Mouse (Mus musculus) cerebellum, adult 2 months (tissue): ENCODE measurements around the gene Mat2b. TPM values are rescaled to one million over a fixed set of nuclear protein-coding genes. Genes with fewer than 3 reads are reported as not detected.
"Not testable (repeated sequence)": the region's sequence is repeated elsewhere in the genome, so short reads cannot be mapped to it uniquely, and the experiment has no call there.

Experiments
- DNase-seq, 2 experiments: peaks; one replicate each; pipeline ENCODE4 v3.0.0; 2021
- H3K27ac ChIP-seq: fragments of 200-500 bp; 2 replicates; pipeline ENCODE4 v1.5.1; 2012; ENCODE audit warnings: low read length, control low read depth, inconsistent platforms; ENCODE audit not compliant: insufficient read depth
- H3K27me3 ChIP-seq: fragments of 200-500 bp; 2 replicates; pipeline ENCODE4 v1.6.1; 2012; ENCODE audit warnings: inconsistent platforms, mild to moderate bottlenecking, low read length, moderate library complexity; ENCODE audit not compliant: control insufficient read depth, insufficient read depth
- H3K4me1 ChIP-seq: fragments of 200-500 bp; 2 replicates; pipeline ENCODE4 v1.6.1; 2011; ENCODE audit warnings: low read length; ENCODE audit not compliant: control insufficient read depth, insufficient read depth
- H3K4me3 ChIP-seq: fragments of 200-500 bp; replicated peaks from 2 replicates; pipeline ENCODE3; 2011; ENCODE audit warnings: mild to moderate bottlenecking, low read depth, low read length, control low read depth; ENCODE audit not compliant: insufficient read depth
- CTCF ChIP-seq: fragments of 200-500 bp; IDR thresholded peaks from 2 replicates; pipeline ENCODE4 v1.5.1; 2011; ENCODE audit warnings: low read depth, mild to moderate bottlenecking, control low read depth, low read length, moderate library complexity, borderline replicate concordance; ENCODE audit not compliant: insufficient read depth
- POLR2A ChIP-seq: fragments of 200-500 bp; IDR thresholded peaks from 2 replicates; pipeline ENCODE4 v1.6.1; 2011; ENCODE audit warnings: low read length, control low read depth, borderline replicate concordance; ENCODE audit not compliant: insufficient read depth
- WGBS: fragments of 180-500 bp; shearing (Covaris S2); methylation state at CpG from one replicate; pipeline ENCODE4 v1.1.7; 2018; 5-methylcytosine and 5-hydroxymethylcytosine counted together
- polyA plus RNA-seq: library from polyadenylated mRNA; depleted of rRNA; stranded (reverse); fragments of >200 nt; gene quantifications from 2 replicates; pipeline ENCODE4 v1.2.3, GENCODE M21; 2012

The Mat2b gene
- polyA plus RNA-seq, 1 experiment: 109 TPM

DNA sequence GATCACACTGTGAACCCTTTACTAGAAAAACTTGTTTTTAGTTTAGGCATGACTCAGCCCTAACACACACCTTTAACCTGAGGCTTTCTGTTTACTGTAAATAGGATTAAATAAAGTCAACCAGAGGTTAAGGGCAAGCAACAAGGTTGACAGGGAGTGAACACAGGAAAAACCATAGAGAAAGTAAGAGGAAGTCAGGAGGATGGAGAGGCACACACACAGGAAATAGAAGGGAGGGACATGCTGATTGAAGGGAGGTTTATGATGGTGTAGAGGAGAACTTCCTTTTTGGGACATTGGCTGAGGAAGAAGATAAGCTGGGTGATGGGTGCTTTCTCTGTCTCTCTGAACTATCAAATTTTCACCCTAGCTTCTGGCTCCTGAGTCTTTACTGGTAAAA, 23.3 kb upstream of the Mat2b start:
- H3K4me3 ChIP-seq: no peak overlapping the region
- H3K27ac ChIP-seq: no peak overlapping the region
- no peaks in the 10 kb centered on the region for H3K27me3 ChIP-seq
- H3K4me1 ChIP-seq: no peaks in the 10 kb centered on the region
- TF ChIP-seq CTCF (no peak), POLR2A (no peak)
- no peak for DNase-seq

DNA sequence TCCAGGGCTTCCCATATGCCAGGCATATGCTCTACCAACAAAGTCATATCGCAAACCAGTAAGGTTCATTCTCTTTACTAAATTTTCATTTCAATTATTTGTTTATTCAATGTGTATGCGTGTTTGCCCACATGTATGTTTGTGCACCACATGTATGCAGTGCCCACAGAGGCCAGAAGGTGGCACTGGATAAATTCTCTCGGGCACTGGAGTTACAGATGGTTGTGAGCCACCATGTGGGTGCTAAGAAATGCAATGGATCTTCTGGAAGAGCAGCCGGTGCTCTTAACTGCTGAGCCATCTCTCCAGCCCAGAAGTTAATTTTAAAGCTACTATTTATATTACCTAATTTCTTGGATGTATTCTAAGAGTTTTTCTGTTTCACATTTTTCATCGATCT, 20.5 kb upstream of the Mat2b start:
- Histone ChIP-seq H3K4me3 (no peak overlapping the region), H3K27me3 (no peaks in the 10 kb centered on the region), H3K4me1 (no peaks in the 10 kb centered on the region), H3K27ac (no peak overlapping the region)
- 94% methylated on average over 5 of the region's 5 CpGs for WGBS
- TF ChIP-seq POLR2A: no peak
- no peak for TF ChIP-seq CTCF
- no peak for DNase-seq

DNA sequence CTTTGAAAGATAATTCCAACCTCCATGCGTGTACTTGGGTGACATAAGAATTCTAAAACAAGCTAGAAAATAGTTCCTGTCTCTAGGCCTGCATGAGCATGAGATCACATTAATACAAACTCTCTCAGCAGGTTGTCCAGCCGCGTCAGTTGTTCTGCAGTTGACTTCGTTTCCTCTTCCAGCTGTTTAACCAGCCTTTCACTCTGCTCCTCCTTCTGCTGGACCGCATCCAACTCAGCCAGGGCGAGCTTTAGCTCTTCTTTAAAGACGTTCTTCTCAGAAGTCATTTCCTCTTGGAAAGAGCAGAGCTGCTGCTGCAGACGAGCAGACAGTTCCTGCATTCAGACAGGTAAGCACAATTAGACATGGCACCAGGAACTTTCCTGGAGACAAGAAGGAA, 18.9 kb upstream of the Mat2b start:
- TF ChIP-seq CTCF (no peak), POLR2A (no peak)
- H3K27me3 ChIP-seq: no peaks in the 10 kb centered on the region
- WGBS: 42% methylated on average over 8 of the region's 8 CpGs

DNA sequence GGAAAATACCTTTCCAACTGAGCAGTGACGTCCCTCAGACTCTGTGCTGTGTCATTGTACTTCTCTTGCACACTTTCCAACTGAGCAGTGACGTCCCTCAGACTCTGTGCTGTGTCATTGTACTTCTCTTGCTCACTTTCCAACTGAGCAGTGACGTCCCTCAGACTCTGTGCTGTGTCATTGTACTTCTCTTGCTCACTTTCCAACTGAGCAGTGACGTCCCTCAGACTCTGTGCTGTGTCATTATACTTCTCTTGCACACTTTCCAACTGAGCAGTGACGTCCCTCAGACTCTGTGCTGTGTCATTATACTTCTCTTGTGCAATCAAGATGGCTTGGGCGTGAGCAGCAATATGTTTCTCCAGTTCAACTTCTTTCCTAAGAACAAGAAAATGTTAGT, 14.9 kb upstream of the Mat2b start:
- H3K27ac ChIP-seq, H3K4me1 ChIP-seq, H3K27me3 ChIP-seq, DNase-seq, H3K4me3 ChIP-seq: not testable (repeated sequence)
- 87% methylated on average over 6 of the region's 6 CpGs for WGBS

More for the DNA sequence above, 18.9 kb upstream of the Mat2b start:
- no peak overlapping the region for H3K4me3 ChIP-seq
- H3K4me1 ChIP-seq: no peaks in the 10 kb centered on the region
- H3K27ac ChIP-seq: no peak overlapping the region
- DNase-seq: no peak

DNA sequence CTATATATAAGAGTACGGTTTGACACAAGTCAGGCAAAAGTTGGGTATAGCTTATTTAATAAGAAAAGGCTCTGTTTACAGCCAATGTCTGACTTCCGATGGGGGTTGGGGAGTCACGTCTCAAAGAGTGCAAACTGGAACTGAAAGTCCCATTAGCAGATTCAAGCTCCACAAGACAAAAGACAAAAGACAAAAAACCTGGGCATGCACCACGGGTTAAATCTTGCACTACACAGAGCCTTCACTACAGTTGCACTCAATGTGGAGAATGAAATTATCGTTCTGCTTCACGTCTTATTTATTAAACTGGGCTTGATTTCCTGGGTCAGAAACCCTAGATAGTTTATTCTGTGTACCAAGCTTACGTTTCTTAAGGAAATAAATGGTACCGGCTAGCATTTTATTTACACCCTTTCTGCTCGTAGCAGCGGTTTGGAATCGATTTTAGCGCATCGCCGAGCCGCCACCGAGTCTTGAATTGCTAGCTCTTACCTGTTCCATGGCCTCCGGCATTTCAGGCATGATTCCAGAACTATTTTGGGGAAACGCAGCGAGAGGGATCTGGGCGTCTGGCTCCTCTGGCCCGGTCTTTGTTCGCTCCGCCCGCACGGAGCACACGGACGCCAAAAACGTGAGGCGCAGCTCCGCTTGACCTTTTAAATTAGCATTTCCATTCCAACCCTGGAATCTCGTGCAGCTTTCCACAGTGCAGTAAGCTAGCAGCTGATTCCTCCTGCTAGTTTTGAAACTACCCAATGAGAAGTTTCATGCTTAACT, 504 bp downstream of the Mat2b start:
- peak; percentile 82 to 89 for DNase-seq
- H3K4me3 ChIP-seq: peak overlapping the region; percentile 73
- H3K4me1 ChIP-seq: peaks cover 9% of the 10 kb centered on the region
- H3K27ac ChIP-seq: peak overlapping the region; percentile 41; the same call in 1 of the 2 replicates
- TF ChIP-seq CTCF: no peak
- no peak for TF ChIP-seq POLR2A
- no peaks in the 10 kb centered on the region for H3K27me3 ChIP-seq
- WGBS: under 1% methylated on average over 31 of the region's 31 CpGs

DNA sequence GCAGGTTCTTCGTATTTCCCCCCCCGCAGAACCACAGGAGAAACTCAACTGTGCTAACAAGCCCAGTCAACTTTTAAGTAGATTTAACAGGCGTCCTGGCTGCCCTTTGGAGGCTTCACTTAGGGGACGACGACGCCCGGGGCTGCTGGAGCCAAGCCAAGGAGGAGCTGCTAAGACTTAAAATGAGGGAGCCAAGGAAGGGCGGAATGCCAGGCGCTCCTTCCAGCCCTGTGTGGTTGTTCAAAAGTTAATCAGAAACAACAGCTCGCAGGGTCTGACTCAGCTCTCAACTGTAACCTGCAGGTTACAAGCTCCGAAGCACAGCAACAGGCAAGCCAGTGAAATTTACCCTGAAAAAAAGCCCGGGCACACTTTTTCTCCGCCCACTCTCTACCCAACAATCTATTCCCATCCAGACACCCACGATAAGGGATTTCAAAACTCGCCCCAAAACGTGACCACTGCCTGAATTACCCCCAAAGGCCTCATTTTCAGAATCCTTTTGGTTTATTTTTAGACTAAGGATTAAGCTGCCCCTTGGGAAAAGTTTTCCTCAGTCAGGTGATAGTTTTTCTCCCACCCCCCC, 1.5 kb downstream of the Mat2b start:
- TF ChIP-seq CTCF (no peak), POLR2A (no peak)
- no peaks in the 10 kb centered on the region for H3K27me3 ChIP-seq
- peak overlapping the region; percentile 56 for H3K4me3 ChIP-seq
- peaks cover 9% of the 10 kb centered on the region for H3K4me1 ChIP-seq
- under 1% methylated on average over 16 of the region's 16 CpGs for WGBS
- DNase-seq: peak; percentile 67
- peak overlapping the region; percentile 24; the same call in 1 of the 2 replicates for H3K27ac ChIP-seq

DNA sequence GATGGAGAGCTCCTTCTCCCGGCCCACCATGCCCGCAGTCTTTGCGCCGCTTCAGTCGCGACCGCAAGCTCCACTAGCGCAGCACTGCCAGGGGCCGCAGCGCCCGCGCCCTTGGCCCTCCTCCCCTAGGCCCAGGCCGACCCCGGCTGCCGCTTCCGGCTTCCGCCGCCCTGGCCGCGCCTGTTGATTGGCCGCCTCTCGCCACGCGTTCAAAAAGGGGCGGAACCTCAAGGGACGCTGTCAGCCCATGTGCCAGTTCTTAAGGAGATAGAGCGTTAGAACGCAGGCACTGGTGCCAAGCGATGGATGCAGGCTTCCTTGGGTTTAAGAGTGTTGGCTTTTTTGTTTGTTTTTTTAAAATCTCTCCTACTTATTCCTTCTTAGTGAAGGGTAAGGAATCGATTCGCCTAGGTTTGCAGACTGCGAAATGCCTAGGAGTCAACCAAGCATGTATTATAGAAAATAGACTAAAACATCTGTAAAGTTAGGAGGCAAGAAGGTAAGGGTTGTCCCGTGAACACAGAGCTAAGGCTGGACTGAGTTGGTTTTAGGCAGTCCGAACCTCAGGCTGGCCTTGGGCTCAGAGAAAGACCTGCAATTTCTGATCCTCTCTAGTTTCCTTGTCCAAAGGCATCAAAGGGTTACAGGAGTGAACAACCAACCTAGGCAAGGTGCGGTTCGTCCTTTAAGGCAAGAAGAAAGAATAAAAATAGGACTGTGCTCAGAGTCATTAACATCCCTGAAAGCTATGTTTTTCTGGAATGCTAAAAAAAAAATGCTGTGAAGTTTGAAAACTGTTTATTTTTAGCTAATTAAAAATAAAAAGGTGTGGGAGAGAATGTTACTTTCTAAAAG, 2.3 kb downstream of the Mat2b start:
- Histone ChIP-seq H3K27ac (peak overlapping the region; percentile 58), H3K4me1 (peaks cover 9% of the 10 kb centered on the region), H3K27me3 (no peaks in the 10 kb centered on the region), H3K4me3 (peak overlapping the region; percentile 88)
- WGBS: under 1% methylated on average over 36 of the region's 36 CpGs
- peak; percentile 77; the same call in 1 of the 2 replicates for TF ChIP-seq POLR2A
- TF ChIP-seq CTCF: no peak
- DNase-seq: peak; percentile 94 to 95
